Mouse (Mus musculus) megakaryocyte-erythroid progenitor cell, adult 5-6 weeks (primary cell): ENCODE results near the gene Sh3kbp1. TPM values are rescaled to one million over a fixed set of nuclear protein-coding genes. Genes with fewer than 3 reads are reported as not detected.

Source experiments
- ATAC-seq: replicated peaks from 2 replicates; pipeline ENCODE4 v1.8.0; 2016; ENCODE audit warnings: mild to moderate bottlenecking, inconsistent platforms; ENCODE audit not compliant: severe bottlenecking, poor library complexity, low FRiP score, low TSS enrichment
- total RNA-seq, 2 experiments: library from RNA; stranded (forward) in 1 of 2; stranded (reverse) in 1 of 2; fragments of 200-1000, 215-1000 nt in 1 of 2; fragments of >200 nt in 1 of 2; fragmentation: Nextera tagmentation in 1 of 2; gene quantifications; 2 replicates each; pipeline ENCODE4 v1.2.3; 2014 to 2017

The Sh3kbp1 gene
- total RNA-seq, 2 experiments from 2014 or later: 49.9 to 76.3 TPM

DNA sequence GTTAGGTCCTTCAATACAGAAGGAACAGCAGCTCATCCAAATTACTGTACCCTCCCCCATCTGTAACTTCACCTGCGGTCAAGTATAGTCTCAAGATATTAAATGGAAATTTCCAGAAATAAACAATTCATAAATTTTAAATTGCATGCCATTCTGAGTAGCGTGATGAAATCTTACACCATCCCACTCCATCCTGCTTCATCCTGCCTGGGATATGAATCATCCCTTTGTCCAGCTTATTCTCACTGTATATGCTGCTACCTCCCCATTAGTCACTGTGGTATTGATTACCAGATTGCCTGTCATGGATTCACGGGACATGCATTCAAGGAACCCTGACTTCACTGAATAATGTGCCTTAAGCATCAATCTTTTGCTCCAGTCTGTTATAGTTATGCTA, 104.3 kb downstream of the Sh3kbp1 start:
- no peak for ATAC-seq

DNA sequence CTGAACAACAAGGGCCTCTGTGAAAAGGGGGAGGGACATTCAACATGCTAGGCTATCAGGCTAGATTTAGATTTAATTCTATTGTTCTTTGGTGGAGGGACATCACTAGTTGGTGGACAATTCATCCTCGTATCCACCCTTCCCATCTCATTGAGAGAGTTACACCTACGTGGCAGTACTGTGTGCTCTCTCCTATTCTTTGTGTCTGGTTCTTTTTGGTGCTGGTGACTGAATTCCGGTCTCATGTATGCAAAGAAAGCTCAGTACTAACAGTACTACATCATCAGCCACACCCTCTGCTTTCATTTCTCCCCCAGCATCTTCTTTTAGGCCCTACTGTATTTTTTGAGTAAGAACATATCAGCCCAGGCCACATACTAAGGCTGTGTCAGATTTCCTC, 105.8 kb downstream of the Sh3kbp1 start:
- ATAC-seq: no peak

DNA sequence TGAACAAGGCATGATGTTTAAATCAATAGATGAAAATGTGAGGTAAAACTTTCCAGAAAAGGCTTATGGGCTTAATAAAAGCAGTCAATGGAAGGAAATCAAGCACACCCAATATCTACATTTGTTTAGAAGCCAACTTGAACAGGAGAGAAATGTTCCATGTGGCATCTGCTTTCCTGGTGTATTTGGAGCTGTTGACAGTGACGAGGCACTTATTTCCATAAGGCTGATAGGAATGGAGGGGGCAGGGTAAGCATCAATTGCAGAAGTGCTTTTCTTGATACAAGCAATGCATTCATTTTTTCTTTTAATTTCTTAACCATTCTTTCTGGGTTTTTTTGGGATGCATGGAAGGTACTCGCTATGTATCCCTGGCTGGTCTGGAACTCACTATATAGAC, 106.9 kb downstream of the Sh3kbp1 start:
- no peak for ATAC-seq

DNA sequence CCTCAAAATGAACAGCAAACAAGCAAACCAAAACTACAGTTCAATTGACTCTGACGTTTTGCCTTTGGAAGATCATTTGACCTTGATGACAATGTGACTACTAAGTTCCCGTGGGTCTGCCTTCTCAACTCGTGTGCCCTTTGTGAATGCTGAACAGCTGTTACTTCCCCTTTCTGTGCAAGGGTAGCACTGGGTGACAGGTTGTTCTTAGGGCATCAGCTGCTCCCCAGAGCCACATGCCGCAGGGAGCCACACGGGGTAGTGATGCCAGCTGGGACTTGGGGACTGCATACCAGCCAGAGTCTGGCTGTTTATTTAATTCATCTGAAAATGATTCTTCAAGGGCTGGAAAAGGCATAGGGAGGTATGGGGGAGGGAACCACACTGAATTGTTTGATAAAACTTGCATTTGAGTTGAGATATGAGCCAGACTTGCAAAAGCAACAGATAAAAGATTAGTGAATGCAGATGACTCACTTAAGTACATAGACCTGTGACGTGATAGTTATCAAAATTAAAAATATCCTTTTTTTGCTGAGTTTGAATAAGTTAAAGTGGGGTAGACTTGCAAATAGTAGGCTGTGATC, 108.5 kb downstream of the Sh3kbp1 start:
- peak; percentile 68 for ATAC-seq

DNA sequence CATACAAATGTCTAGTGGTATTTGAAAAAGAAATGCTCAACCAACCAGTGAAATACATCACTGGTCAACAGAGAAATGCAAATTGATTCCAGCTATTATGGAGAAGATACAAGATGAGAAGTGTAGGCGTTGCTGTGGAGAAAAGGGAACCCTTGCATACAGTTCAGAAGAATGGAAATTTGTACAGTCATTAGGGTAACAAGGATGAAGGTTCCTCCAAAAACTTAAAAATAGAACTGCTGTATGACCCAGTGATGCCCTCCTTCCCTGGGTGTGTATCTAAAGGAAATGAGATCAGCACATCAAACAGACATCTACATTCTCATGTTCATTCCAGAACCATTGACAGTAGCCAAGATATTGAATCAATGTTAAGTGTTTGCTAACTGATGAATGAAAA, 110.3 kb downstream of the Sh3kbp1 start:
- no peak for ATAC-seq

DNA sequence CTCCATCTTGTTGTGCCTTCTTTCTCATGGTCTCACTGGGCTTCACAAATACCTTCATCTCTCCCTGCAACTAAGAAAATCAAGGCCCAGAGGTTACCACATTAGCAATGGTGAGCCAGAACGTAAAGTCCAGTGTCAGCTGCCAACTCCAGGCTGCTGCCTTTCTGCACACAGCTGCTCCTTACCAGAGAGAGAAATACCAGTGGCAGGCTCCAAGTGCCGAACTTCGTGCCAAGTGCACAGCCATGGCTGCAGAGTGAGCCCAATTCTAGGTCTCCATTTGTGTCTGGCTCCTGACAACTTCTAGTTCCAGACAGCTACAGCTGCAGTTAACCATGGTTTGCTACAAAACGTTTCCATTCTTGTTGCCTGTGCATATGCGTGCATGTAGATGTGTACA, 117.0 kb downstream of the Sh3kbp1 start:
- ATAC-seq: no peak

DNA sequence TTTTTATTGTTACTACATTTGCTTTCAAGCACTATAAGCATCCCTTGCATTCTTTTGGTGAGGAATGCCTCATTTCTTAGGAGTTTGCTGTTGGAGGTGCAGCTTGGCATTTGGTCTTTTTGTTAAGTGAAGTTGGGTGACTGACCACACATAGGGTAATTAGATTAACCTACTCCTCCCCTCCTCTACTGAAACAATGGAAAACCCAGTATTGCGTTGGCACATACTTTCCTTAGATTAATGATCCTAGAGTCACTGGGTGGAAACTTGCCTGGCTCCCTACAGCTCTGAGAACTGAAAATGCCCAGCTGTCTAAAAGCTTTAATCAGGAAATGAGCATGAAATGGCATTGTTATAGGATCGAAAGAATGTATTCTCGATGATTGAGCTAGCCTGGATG, 117.5 kb downstream of the Sh3kbp1 start:
- no peak for ATAC-seq

DNA sequence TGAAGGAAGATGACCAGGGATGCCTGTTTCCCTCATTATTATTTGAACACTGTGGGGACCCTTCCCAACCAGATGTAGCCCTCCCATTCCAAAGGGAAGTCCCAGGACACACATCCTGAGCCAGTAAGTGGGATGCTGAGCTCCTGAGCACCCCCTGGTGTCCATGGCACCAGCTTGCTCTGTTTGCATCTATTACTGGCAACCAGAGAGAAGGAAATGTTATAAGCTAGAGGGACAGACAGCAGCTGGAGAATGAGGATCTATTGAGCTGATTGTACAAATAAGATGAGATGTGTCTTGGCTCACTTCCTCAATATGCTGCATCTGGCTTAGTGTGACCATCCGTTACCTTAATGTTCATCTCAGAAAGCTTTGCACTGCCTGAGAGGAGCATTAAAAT, 124.8 kb downstream of the Sh3kbp1 start:
- peak; percentile 67; the same call in 1 of the 2 replicates for ATAC-seq

DNA sequence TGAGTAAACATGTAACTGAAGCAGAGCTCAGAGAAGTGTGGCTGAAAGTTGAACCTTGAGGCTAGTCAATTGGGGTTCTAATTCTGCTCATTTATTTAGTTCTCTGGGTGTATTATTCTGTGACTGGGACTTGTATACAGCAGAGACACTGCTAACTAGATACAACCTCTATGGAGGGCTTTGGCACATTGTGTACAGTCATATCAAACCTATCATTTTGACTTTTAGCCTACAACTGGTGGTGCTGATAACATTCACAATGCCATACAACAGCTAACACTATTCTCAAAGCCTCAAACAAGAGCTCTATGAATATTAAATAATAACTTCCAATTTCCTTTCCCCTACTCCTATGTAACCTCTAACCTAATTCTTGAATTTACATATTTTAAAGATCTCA, 129.2 kb downstream of the Sh3kbp1 start:
- ATAC-seq: 0 out of 2 replicates have a peak, but pooled peaks have one; percentile 27

DNA sequence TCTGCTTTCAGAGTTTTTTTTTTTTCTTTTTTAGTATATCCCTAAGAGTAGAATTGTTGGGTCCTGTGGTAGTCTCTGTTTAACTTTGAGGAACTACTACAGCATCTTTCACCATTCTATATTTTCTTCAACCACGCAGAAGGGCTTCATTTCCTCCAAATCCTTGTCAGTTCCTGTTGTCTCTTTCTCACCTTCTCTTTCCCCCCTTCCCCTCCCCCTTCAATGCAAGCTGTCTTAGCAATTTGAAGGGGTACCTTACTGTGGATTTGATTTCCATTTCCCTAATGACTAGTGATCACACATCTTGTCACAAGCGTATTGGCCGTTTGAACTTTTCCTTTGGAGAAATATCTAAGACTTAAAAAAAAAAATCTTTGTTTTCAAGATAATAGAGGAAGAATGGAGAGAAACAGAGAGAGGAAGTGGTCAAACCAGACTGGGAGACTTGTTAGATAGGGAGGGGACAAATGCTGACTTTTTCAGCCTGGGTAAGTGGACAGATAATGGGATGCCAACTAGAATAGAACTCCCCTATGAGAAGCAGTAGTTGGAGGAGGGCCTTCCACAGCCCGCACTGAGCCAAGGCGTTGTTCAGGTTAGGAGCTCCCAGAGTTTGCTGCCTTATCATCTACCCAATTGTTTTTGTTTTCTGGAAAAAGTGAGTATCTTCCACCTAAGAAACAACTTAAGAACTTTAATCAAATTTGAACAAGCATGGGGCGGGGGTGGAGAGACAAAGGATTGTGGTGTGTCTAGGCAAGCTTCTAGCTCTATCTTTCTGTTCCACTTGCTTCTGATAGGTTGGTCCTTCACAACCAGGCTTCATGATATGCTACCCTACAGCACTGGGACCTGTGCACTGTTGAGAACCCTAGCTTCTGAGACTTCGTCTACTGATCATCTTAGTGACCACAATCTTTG, 130.1 kb downstream of the Sh3kbp1 start:
- peak; percentile 95 for ATAC-seq

DNA sequence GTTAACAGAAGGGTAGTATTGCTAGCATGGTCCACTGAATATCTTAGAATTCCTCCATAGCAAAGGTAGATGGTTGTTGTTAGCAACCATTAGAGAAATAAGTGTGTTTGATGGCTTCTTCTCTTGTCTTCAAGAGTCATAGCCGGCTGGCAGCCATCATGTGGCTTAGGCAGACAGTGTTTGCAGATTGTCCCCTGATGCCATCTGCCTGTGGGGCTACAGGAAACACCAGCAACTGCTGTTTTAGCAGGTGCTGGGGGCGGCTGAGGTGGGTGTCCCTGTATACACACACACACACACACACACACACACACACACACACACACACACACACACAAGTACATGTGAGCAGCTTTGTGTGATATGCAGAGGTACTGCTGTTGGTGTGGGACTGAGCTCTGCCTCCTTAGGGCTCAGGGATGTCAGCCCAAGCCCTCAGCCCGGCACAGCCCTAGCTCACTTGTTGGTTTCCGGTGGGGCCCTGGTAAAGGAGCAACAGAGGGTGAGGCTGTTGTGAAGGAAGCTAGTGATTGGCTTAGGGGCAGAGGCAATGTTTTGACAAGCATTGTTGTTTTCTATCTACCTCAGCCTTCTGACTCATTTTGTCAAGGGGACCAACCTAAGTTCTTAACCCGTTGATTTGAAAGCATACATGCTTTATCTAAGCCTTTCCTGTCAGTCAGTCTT, 130.9 kb downstream of the Sh3kbp1 start:
- ATAC-seq: peak; percentile 76

DNA sequence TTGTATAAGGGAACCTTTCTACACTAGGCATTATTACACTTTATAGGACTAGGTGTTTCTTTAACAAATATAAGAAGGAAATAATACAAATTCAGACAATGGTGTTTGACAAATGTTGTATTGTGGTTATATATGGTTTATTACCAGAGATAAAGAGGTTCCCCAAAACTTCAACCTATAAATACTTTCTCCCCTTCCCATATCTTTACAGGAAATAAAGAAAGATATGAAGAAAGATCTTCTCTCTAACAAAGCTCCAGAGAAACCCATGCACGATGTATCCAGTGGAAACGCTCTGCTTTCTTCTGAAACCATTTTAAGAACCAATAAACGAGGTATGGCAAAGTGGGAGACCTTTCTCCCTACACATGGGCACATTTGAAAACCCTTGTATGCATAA, 136.7 kb downstream of the Sh3kbp1 start:
- ATAC-seq: no peak

DNA sequence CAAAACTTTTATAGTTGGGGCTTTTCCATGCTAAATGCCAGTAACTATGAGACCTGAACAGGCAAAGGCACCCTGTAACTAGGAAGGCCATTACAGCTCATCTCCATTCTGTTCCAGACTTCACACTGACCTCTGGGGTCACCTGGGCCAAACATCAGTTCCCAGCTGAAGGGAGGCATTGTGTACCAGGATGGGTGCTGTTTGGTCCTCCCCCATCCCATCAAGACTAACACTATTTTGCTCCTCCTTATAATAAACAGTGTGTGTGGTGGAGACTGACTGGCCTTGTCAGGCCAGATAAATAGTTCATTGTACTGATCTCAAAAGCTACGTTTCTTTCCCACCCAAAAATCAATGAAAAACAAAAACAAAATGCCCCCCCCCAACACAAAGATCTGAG, 138.8 kb downstream of the Sh3kbp1 start:
- ATAC-seq: no peak

DNA sequence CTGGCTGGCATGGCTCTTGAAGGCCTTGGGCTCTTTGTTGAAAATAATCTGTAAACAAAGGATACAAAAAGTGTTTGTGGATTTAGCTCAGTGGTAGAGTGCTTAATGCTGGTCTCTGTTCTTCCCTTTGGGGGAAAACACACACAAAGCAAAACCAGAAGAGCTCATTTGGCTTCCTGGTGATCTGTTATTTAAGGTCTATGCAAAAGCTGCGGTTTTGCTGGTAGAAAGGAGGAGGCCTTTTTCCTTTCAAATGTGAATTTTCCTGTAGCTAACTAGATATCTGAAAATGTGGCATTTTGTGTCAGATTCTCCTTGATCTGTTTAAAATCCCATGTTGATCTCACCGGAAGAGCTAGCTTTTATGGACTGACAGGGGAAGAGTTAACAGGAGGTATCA, 141.9 kb downstream of the Sh3kbp1 start:
- no peak for ATAC-seq

DNA sequence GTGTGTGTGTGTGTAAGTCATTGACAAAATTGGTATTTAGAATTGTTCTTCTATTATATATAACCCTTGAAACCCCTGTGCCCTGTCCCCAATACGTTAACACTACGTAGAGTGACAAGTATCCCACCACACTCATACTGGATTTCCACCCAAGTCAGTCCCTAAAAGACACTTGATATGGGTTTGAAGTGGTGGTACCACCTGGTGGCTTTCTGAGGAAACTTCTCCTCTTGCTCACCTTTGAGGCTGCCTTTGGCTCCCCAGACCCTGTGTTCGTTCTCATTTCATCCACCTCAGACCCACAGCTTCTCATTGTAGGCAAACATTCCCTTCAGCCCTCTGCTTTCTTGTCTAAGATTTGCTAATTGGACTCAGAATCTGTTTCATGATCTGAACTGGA, 142.7 kb downstream of the Sh3kbp1 start:
- no peak for ATAC-seq

DNA sequence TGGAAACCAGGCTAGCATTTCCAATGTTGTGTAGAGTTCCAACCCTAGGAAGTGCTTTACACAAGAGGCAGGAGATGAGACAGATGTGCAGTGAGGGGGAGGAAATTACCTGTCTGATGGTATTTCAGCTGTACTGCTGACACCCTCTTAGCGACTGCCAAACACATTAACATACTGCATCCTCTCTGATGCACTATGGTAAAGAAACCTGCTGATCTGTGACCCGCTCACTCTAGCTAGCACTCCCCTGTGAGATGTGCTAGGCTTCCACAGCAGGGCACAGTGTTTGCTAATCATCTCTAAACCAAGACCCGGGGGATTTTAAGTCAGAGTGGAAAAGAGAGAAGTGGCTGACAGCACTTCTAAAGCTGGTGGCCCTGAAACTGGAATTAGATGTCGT, 145.1 kb downstream of the Sh3kbp1 start:
- ATAC-seq: no peak

DNA sequence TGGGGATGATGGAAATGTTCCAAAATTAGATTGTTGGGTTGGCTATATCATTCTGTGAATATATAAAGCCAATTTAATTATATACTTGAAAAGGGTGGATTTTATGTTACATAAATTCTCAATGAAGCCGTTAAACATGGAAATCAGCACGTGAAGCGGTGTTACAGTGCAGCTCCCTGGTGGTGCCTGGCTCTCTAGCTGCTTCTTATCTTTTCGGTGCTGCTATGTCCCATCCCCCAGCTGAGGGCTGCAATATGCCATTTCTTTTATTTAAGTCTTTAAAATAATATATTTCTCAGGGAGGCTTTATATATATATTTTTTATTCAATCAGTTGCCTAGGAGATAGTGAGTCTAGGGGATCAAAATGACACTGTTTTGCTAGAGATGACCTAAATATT, 148.0 kb downstream of the Sh3kbp1 start:
- ATAC-seq: no peak

DNA sequence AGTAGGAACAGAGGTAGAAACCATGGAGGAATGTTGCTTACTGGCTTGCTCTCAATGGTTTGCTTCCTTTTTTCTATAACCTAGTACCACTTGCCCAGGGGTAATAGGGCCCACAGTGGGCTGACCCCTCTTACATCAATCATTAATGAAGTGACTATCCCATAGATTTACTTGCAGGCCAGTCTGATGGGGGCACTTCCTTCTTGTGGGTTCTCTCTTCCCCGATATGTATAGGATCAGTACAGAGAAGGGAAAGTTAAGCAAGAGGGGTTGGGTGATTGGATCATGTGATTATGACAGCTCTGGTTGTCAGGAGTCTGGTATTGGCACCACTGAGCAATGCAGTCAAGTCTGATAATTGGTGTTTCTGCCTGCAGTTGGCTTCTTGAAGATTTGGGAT, 151.7 kb downstream of the Sh3kbp1 start:
- no peak for ATAC-seq

DNA sequence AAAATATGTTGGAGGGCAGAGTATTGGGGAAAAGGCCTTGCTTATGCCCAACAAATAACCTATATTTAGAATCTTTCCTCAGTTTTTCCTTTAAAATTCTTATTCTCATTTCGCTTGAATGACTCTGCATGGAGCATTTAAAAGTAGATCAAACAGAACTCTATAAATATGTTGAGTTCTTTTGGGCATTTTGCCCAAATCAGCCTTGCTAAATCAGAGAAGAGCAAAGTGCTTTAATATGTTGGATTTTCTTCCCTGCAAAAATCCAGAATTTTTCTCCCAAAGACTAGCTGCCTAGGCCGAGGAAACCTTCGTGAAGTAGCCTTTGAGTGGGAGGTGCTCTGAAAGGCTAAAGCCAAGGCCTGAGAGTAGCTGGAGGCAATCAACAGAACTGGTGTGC, 163.4 kb downstream of the Sh3kbp1 start:
- no peak for ATAC-seq

DNA sequence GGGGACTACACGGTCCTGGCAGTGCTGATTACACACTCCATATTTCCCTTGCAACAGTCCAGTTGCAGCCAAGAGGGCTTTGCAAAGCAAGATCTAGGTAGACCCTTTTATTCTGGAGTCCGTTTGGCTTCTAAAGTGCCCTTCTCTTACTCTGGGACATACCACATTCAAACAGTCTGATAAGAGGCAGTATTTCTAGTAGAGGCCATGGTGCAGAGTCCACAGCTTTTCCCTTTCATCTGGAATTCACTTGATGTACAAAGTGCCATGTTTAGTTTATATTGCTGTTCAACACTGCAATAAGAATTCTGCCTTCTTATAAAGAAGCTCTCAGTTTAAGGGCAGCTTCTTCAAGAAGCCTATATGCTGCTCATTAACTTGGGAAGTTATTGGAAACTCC, 168.5 kb downstream of the Sh3kbp1 start:
- no peak for ATAC-seq

DNA sequence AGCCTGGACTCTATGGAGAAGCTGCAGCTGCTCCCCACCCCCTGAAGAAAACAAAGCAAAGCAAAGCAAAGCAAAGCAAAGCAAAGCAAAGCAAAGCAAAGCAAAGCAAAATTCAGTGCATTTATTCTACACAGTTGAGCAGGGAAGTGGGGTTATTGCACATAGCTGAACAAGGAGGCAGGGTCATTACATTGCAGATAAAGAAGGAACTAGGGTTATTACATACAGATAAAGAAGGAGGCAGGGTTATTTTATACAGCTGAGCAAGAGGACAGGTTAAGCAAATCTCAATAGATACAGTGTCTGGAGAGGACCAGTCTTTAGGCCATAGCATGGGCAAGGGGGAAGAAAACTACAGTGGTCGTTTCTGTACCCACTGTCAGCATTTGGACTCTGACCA, 177.3 kb downstream of the Sh3kbp1 start:
- ATAC-seq: no peak
